Mouse (Mus musculus) intestine, embryonic 14.5 days (tissue): Measurements from ENCODE around the gene Ankrd13d. TPM values are rescaled to one million over a fixed set of nuclear protein-coding genes. Genes with fewer than 3 reads are reported as not detected.
A peak's percentile ranks its signal among the peaks of the same experiment; 100 is the strongest.
"Not testable (repeated sequence)": the region's sequence is repeated elsewhere in the genome, so short reads cannot be mapped to it uniquely, and the experiment has no call there.

Experiments
- ATAC-seq: fragments of 200-750 bp; cut with Nextera tagmentation; replicated peaks from 2 replicates; pipeline ENCODE4 v1.8.0; 2017; ENCODE audit warnings: low read depth, moderate number of reproducible peaks, moderate TSS enrichment, moderate library complexity; ENCODE audit not compliant: low FRiP score, low TSS enrichment
- DNase-seq: peaks from one replicate; pipeline ENCODE4 v3.0.0-alpha.2; 2018; ENCODE audit warnings: low spot score
- H3K27ac ChIP-seq: fragments of 300-500 bp; sonication (generic); 2 replicates; pipeline ENCODE4 v1.5.1; 2014; ENCODE audit warnings: low read depth, mild to moderate bottlenecking, control low read depth
- H3K27me3 ChIP-seq: fragments of 300-500 bp; sonication (generic); replicated peaks from 2 replicates; pipeline ENCODE4 v1.6.1; 2014; ENCODE audit warnings: low read length, control low read depth; ENCODE audit not compliant: control insufficient read depth, insufficient read depth
- H3K36me3 ChIP-seq: fragments of 300-500 bp; sonication (generic); 2 replicates; pipeline ENCODE4 v1.6.1; 2014; ENCODE audit warnings: low read length, control low read depth; ENCODE audit not compliant: control insufficient read depth, insufficient read depth
- H3K4me1 ChIP-seq: fragments of 300-500 bp; sonication (generic); replicated peaks from 2 replicates; pipeline ENCODE4 v1.6.1; 2014; ENCODE audit warnings: low read length, control low read depth, mixed read lengths; ENCODE audit not compliant: control insufficient read depth, insufficient read depth
- H3K4me2 ChIP-seq: fragments of 300-500 bp; sonication (generic); 2 replicates; pipeline ENCODE4 v1.6.1; 2014; ENCODE audit warnings: low read length
- H3K4me3 ChIP-seq: fragments of 300-500 bp; sonication (generic); 2 replicates; pipeline ENCODE4 v1.5.1; 2014; ENCODE audit warnings: low read depth, low read length, control low read depth, mixed read lengths
- H3K9ac ChIP-seq: fragments of 300-500 bp; sonication (generic); 2 replicates; pipeline ENCODE4 v1.6.1; 2014; ENCODE audit warnings: mild to moderate bottlenecking, low read length
- H3K9me3 ChIP-seq: fragments of 300-500 bp; sonication (generic); 2 replicates; pipeline ENCODE4 v1.6.1; 2016; ENCODE audit warnings: low read length, control low read depth; ENCODE audit not compliant: control insufficient read depth
- WGBS: fragments of 180-500 bp; shearing (Covaris S2); extraction: QIAGEN DNeasy Blood & Tissue Kit; methylation state at CpG from one replicate; pipeline ENCODE4 v1.1.7; 2014; 5-methylcytosine and 5-hydroxymethylcytosine counted together
- polyA plus RNA-seq: library from polyadenylated mRNA; unstranded; fragments of >200 nt; fragmentation: Nextera tagmentation; extraction: Ambion mirVana; gene quantifications from 2 replicates; pipeline ENCODE4 v1.2.1, GENCODE M21; 2014

Ankrd13d gene
- polyA plus RNA-seq, 1 experiment from 2014 or later, result 6.4 TPM

DNA sequence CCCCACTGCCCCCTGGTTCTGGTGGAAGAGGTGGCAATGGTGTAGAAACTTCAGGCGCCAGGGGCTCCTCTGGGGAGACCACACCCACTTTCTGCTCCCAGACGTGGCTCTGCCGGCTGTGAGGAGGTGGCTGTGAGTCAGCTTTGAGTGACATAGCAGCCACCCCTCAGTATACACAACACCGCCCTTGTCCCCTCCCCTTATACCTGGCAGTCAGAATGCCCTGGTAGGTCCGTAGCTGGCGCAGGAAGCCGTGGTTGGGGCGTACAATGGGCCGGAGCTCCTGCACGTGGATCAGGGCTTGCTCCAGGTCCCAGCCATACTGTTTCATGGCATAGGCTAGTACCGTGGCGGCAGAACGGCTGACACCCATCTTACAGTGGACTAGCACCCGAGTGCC is 19.2 kb downstream of the Ankrd13d start:
- no peak overlapping the region for H3K4me2 ChIP-seq
- no peaks in the 10 kb centered on the region for H3K27me3 ChIP-seq
- H3K4me1 ChIP-seq, result no peaks in the 10 kb centered on the region
- no peak overlapping the region for H3K9ac ChIP-seq
- WGBS, result 62% methylated on average over 14 of the region's 14 CpGs
- DNase-seq (no peak), ATAC-seq (peak; percentile 25; the same call in 1 of the 2 replicates)
- H3K4me3 ChIP-seq, result no peak overlapping the region
- no peak overlapping the region for H3K27ac ChIP-seq
- H3K9me3 ChIP-seq, result no peaks in the 10 kb centered on the region
- H3K36me3 ChIP-seq, result no peaks in the 10 kb centered on the region

DNA sequence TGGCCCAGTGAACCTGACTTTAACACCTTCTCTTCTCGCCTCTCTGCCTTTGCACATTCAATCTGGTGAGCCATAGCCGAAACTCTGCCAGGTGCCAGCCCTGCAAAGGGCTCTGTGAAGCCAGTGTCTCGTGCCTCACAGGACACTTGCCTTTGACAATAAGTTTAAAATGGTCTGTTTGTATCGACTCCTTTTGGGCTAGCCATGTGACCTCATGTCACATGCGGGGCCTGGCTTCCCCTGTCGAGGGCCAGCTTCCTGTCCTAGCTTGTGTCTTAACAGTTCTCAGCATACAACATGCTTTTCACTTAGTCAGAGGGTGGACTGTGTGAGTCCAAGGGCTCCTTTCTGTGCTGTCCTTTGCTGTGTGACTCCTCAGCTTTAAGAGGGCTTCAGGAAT is 20.2 kb downstream of the Ankrd13d start:
- no peak for ATAC-seq
- 72% methylated on average over 6 of the region's 6 CpGs for WGBS

DNA sequence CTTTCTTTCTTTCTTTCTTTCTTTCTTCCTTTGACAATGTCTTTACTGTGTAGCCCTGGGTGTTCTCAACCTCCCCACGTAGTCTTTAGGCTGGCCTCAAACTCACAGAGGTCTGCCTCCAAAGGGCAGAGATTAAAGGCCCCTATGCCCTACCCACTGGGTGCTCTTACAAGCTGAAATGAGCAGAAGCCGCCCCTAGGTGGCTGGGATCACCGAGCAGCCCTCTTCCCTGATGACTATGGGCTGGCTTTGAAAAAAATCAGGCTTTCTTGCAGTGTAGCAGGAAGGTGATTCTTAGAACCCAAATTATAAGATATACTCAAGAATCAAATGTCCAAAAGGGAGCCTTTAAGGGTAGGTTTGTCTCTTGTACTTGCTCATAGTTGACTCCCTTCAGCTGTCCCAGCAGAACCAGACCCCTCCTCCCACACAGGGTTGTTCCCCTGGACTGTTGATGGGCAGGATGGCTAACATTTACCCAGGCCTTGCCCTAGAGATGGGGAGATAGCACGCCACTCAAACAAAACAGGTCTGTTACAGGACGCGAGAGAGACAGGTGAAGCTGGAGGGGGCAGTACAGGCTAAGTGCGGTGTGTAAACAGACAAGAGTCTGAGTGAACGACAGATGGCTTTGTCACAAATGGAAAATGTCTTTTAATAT is 21.8 kb downstream of the Ankrd13d start:
- Histone ChIP-seq H3K4me3 (no peak overlapping the region), H3K36me3 (no peaks in the 10 kb centered on the region), H3K27me3 (no peaks in the 10 kb centered on the region), H3K4me2 (no peak overlapping the region), H3K9ac (no peak overlapping the region), H3K4me1 (peaks cover 7% of the 10 kb centered on the region; the same call in 1 of the 2 replicates), H3K27ac (no peak overlapping the region), H3K9me3 (no peaks in the 10 kb centered on the region)
- DNase-seq (no peak), ATAC-seq (no peak)
- 47% methylated on average over 8 of the region's 8 CpGs for WGBS

More for the DNA sequence above, 20.2 kb downstream of the Ankrd13d start:
- Histone ChIP-seq H3K4me3 (no peak overlapping the region), H3K9ac (no peak overlapping the region), H3K4me2 (no peak overlapping the region), H3K27ac (no peak overlapping the region), H3K4me1 (peaks cover 5% of the 10 kb centered on the region; the same call in 1 of the 2 replicates), H3K27me3 (no peaks in the 10 kb centered on the region), H3K9me3 (no peaks in the 10 kb centered on the region), H3K36me3 (no peaks in the 10 kb centered on the region)
- no peak for DNase-seq

DNA sequence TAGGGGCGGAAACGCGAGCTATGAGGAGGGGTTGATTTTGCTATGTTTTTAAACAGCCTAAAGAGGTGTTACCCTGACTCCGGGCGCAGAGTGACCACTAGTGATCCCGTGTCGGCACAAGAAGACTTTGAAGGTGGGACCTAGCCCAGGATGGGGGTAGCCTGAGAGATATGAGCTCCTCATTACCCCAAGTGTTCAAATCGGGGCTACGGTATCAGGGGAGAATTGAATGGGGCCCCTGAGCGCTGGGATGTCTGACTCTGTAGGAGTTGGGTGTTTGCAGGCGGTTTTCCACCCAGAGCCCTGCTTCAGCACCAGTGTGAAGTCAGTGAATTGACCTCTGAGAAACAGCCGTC is 25.1 kb downstream of the Ankrd13d start:
- WGBS, result 19% methylated on average over 12 of the region's 12 CpGs

DNA sequence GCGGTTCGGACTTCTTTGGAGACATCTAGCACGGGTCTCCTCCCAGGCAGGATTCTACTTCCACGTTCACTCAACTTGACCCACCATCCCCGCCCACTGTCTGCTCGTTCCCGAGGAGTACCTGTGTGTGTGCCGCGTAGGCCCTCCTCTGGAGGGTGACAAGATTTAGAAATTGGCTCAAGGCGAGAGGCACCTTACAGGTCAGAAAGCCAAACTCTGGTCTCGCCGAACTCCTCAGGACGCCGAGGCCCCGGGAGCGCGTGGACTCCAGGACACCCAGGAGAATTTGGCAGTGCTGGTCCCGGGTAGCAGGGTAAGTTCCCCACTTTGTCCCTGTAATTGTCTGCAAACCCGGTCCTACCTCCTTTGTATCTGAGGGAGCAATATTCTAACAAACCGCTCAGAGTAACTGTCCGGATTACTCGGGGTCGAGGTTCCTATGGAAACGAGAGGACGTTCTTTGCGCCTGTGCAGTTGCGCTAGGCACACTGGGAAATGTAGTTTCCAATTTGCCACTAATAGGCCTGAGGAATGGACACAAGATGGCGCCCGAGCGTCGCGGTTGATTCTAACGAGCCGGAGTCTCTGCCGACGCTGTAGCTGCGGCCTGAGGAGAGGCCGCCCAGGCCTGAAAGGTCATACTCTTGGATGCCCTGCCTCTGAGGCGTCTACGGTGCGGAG is 25.6 kb downstream of the Ankrd13d start:
- peak; percentile 81 for ATAC-seq
- H3K4me2 ChIP-seq, result peak overlapping the region; percentile 96
- H3K27ac ChIP-seq, result no peak overlapping the region
- H3K9ac ChIP-seq, result peak overlapping the region; percentile 51
- no peaks in the 10 kb centered on the region for H3K27me3 ChIP-seq
- H3K36me3 ChIP-seq, result no peaks in the 10 kb centered on the region
- WGBS, result under 1% methylated on average over 41 of the region's 41 CpGs
- H3K9me3 ChIP-seq, result peaks cover 4% of the 10 kb centered on the region; the same call in 1 of the 2 replicates
- H3K4me1 ChIP-seq, result peaks cover 7% of the 10 kb centered on the region; the same call in 1 of the 2 replicates
- peak overlapping the region; percentile 53 for H3K4me3 ChIP-seq
- peak; percentile 93 for DNase-seq

More for the DNA sequence above, 25.1 kb downstream of the Ankrd13d start:
- H3K27ac ChIP-seq, result no peak overlapping the region
- no peaks in the 10 kb centered on the region for H3K27me3 ChIP-seq
- H3K4me3 ChIP-seq, result peak overlapping the region; percentile 53
- peak overlapping the region; percentile 49 for H3K9ac ChIP-seq
- no peak; the same call in 1 of the 2 replicates for ATAC-seq
- no peaks in the 10 kb centered on the region for H3K36me3 ChIP-seq
- H3K4me2 ChIP-seq, result peak overlapping the region; percentile 96
- H3K9me3 ChIP-seq, result peaks cover 4% of the 10 kb centered on the region; the same call in 1 of the 2 replicates
- no peak for DNase-seq
- peaks cover 7% of the 10 kb centered on the region; the same call in 1 of the 2 replicates for H3K4me1 ChIP-seq

DNA sequence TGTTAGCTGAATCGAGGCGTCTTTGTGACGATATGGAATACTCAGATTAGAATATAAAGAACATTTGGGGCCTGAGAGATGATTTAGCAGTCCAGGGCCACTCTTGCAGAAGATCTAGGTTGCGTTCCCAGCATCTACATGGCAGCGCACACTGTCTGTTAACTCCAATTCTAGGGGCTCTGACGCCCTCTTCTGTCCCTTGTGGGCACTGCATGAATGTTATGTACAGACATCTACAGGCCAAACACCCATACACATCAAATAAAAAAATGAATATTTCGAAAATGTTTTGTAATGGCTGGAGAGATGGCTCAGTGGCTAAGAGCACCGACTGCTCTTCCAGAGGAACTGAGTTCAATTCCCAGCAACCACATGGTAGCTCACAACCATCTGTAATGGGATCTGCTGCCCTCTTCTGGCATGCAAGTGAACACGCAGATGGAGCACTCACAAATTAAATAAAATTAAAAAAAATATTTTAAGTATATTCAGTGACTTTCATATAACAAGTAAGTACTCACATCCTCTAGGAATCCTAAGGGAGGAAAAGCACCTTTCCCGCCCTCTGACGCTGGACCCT is 27.3 kb downstream of the Ankrd13d start:
- Histone ChIP-seq H3K27me3 (no peaks in the 10 kb centered on the region), H3K9me3 (peaks cover 4% of the 10 kb centered on the region; the same call in 1 of the 2 replicates), H3K27ac (no peak overlapping the region), H3K9ac (no peak overlapping the region), H3K4me2 (no peak overlapping the region), H3K36me3 (no peaks in the 10 kb centered on the region), H3K4me3 (no peak overlapping the region), H3K4me1 (peaks cover 7% of the 10 kb centered on the region; the same call in 1 of the 2 replicates)
- 73% methylated on average over 11 of the region's 11 CpGs for WGBS
- no peak for ATAC-seq
- DNase-seq, result no peak

DNA sequence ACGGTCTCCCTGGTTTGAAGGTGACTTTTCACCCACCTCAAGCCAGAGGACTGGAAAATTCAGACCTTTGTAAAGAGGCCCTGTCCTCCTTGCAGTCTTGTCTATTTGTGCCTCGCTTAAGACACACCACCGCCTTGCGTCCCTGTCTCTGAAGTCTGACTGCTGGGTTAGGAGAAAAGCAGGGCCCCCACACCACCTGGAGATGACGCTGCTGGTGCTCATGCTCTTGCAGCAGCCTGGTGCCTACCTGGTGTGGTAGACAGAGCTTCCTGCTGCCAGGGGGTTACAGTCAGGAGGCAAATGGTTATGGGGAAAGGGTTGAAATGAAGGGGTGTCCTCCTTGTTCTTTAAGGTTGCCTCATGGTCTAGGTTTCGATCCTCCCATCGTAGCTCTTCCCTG is 28.7 kb downstream of the Ankrd13d start:
- Histone ChIP-seq H3K4me1 (peaks cover 7% of the 10 kb centered on the region; the same call in 1 of the 2 replicates), H3K9ac (no peak overlapping the region), H3K4me3 (no peak overlapping the region), H3K27me3 (no peaks in the 10 kb centered on the region), H3K27ac (no peak overlapping the region), H3K4me2 (no peak overlapping the region), H3K9me3 (peaks cover 4% of the 10 kb centered on the region; the same call in 1 of the 2 replicates), H3K36me3 (no peaks in the 10 kb centered on the region)
- ATAC-seq, result no peak
- WGBS, result 85% methylated on average over 7 of the region's 7 CpGs
- DNase-seq, result no peak

DNA sequence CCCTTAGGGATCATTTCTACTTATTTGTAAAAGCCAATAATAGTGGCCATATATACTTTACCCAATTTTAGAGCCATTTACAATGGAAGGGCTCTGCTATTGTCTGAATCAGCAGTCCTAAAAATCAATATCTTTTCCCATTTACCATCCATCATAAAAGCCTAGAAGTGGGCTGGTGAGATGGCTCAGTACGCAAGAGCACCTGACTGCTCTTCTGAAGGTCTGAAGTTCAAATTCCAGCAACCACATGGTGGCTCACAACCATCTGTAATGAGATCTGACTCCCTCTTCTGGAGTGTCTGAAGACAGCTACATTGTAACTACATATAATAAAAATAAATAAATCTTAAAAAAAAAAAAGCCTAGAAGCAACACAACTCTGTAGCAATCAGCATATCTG is 34.3 kb downstream of the Ankrd13d start:
- H3K36me3 ChIP-seq, H3K4me2 ChIP-seq: not testable (repeated sequence)
- ATAC-seq, result 0 out of 2 replicates have a peak, but pooled peaks have one; percentile 15

More for the DNA sequence above, 34.3 kb downstream of the Ankrd13d start:
- H3K4me1 ChIP-seq, H3K27me3 ChIP-seq, H3K27ac ChIP-seq, H3K9ac ChIP-seq, H3K9me3 ChIP-seq, H3K4me3 ChIP-seq, DNase-seq: not testable (repeated sequence)
- WGBS, result 57% methylated on average over 1 of the region's 1 CpGs
